Mouse (Mus musculus): ENCODE measurements at regions not wholly inside any gene's neighbourhood (a gene's known extent, or its start where the extent isn't known, plus 50 kb on each side); places are given as distances from the start of the nearest gene placed in this dataset.

- WGBS: 68% methylated on average over 6 of the region's 6 CpGs
- Histone ChIP-seq H3K9me3 (no peaks in the 10 kb centered on the region), H3K27me3 (no peaks in the 10 kb centered on the region), H3K9ac (no peak overlapping the region), H3K4me1 (replicated peaks) (no peaks in the 10 kb centered on the region), H3K4me2 (no peak overlapping the region), H3K36me3 (no peaks in the 10 kb centered on the region), H3K27ac (replicated peaks) (no peak overlapping the region), H3K4me3 (no peak overlapping the region)
- ATAC-seq (ENCODE audit: low read depth): no peak
These were observed 108.0 kb upstream of the Mki67 start for GRCm38 (mm10) chr7:135823884-135824750.

DNA sequence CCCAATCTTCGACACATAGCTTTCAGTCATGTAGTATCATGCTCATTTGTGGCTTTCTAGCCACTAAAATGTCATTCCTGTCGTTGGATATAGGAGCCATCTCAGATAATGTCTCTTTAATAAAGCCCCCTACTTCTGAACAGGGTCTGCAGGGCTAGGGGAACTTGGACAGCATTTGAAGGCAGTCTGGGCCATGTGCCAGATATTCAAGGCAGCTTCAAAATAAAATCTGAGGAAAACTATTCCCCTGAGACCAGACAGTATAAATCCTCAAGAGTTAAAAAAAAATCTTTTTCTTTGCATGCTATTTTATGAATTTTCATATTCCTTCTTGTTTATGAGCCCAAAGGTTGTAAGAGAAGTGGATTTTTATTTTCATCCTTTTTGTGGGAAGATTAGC is 113.1 kb upstream of the Mki67 start:
- H3K4me3 ChIP-seq: no peak overlapping the region
- H3K27ac ChIP-seq (replicated peaks): no peak overlapping the region
- H3K4me2 ChIP-seq: no peak overlapping the region
- peaks cover 13% of the 10 kb centered on the region for H3K4me1 ChIP-seq (replicated peaks)
- H3K9me3 ChIP-seq: no peaks in the 10 kb centered on the region
- H3K36me3 ChIP-seq: no peaks in the 10 kb centered on the region
- H3K27me3 ChIP-seq: no peaks in the 10 kb centered on the region
- WGBS: 55% methylated on average over 2 of the region's 2 CpGs
- no peak overlapping the region for H3K9ac ChIP-seq
- ATAC-seq (ENCODE audit: low read depth): no peak

- H3K4me3 ChIP-seq: no peak overlapping the region
- no peak overlapping the region for H3K9ac ChIP-seq
- WGBS: 72% methylated on average over 9 of the region's 9 CpGs
- H3K36me3 ChIP-seq: no peaks in the 10 kb centered on the region
- no peak overlapping the region for H3K4me2 ChIP-seq
- H3K27me3 ChIP-seq: 0 out of 2 replicates have a peak, but pooled peaks cover 4% of the 10 kb centered on the region
- ATAC-seq (ENCODE audit: low read depth): no peak
- no peak overlapping the region; the same call in 1 of the 2 replicates for H3K27ac ChIP-seq (replicated peaks)
- H3K9me3 ChIP-seq: no peaks in the 10 kb centered on the region
- H3K4me1 ChIP-seq (replicated peaks): peaks cover 30% of the 10 kb centered on the region
These were observed 117.3 kb upstream of the Mki67 start for GRCm38 (mm10) chr7:135833425-135833824.

GRCm38 (mm10) chr7:135836808-135837733 is 120.9 kb upstream of the Mki67 start:
- peak; percentile 84; the same call in 1 of the 2 replicates for ATAC-seq (ENCODE audit: low read depth)
- peaks cover 30% of the 10 kb centered on the region for H3K4me1 ChIP-seq (replicated peaks)
- no peak overlapping the region for H3K4me2 ChIP-seq
- H3K27me3 ChIP-seq: 0 out of 2 replicates have a peak, but pooled peaks cover 4% of the 10 kb centered on the region
- H3K36me3 ChIP-seq: no peaks in the 10 kb centered on the region
- H3K27ac ChIP-seq (replicated peaks): peak overlapping the region; percentile 69
- WGBS: 34% methylated on average over 12 of the region's 12 CpGs
- no peaks in the 10 kb centered on the region for H3K9me3 ChIP-seq
- peak overlapping the region; percentile 51 for H3K9ac ChIP-seq
- no peak overlapping the region for H3K4me3 ChIP-seq

- peaks cover 47% of the 10 kb centered on the region for H3K4me1 ChIP-seq (replicated peaks)
- no peak overlapping the region for H3K4me2 ChIP-seq
- H3K9me3 ChIP-seq: no peaks in the 10 kb centered on the region
- no peak overlapping the region for H3K4me3 ChIP-seq
- no peaks in the 10 kb centered on the region; the same call in none of the 2 replicates for H3K27me3 ChIP-seq
- WGBS: 39% methylated on average over 5 of the region's 5 CpGs
- H3K27ac ChIP-seq (replicated peaks): peak overlapping the region; percentile 52
- H3K36me3 ChIP-seq: no peaks in the 10 kb centered on the region
- no peak for ATAC-seq (ENCODE audit: low read depth)
- no peak overlapping the region for H3K9ac ChIP-seq
These were observed 127.9 kb upstream of the Mki67 start for GRCm38 (mm10) chr7:135844018-135844417.

DNA sequence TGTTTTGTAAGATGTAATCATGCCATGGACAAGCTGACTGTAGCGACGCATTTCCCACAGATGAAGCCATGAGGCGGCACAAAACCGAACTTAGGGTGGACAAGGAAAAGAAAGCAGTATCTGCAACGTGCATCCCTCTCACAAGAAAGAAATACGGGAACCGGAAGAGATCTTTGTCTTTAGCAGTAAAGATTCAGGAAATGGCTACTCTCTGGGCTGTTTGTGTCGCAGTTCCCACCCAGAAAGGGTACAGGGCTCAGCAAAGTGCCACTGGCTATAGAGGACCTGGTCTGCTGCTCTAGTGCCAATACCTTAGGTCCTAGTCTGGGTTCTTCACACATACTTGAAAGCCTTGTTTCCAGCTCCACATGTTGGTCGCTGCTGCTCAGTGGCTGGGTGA is 131.1 kb upstream of the Mki67 start:
- peak overlapping the region; percentile 28; the same call in 1 of the 2 replicates for H3K27ac ChIP-seq (replicated peaks)
- no peak for ATAC-seq (ENCODE audit: low read depth)
- H3K4me1 ChIP-seq (replicated peaks): peaks cover 47% of the 10 kb centered on the region
- H3K9me3 ChIP-seq: no peaks in the 10 kb centered on the region
- no peak overlapping the region for H3K4me3 ChIP-seq
- no peak overlapping the region for H3K9ac ChIP-seq
- no peak overlapping the region for H3K4me2 ChIP-seq
- H3K27me3 ChIP-seq: no peaks in the 10 kb centered on the region; the same call in none of the 2 replicates
- 72% methylated on average over 9 of the region's 9 CpGs for WGBS
- H3K36me3 ChIP-seq: no peaks in the 10 kb centered on the region

DNA sequence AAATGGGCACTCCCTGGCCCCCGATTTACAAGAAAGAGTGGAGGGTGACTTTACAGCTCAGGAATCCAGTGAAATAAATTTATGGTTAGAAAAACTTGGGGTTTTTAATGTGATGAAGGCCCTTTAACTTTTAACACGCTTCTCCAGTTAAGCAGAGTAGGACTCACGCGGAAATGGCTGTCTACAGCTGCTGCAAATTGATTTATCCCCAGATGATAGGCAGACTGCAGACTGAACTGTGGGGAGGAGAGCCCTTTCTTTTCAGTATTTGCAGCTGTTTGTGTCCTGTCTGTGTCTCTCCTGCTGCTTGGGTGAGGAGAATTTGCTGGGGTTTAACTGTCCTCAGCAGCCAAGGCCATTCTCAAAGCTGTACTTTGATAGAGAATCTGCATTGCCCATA is 132.0 kb upstream of the Mki67 start:
- Histone ChIP-seq H3K4me2 (no peak overlapping the region), H3K9ac (0 out of 2 replicates have a peak overlapping the region, but pooled peaks have one; percentile 12), H3K27me3 (peaks cover 4% of the 10 kb centered on the region; the same call in 1 of the 2 replicates), H3K4me1 (replicated peaks) (peaks cover 50% of the 10 kb centered on the region), H3K9me3 (no peaks in the 10 kb centered on the region), H3K4me3 (no peak overlapping the region), H3K36me3 (no peaks in the 10 kb centered on the region), H3K27ac (replicated peaks) (peak overlapping the region; percentile 28; the same call in 1 of the 2 replicates)
- ATAC-seq (ENCODE audit: low read depth): no peak
- WGBS: 27% methylated on average over 4 of the region's 4 CpGs

DNA sequence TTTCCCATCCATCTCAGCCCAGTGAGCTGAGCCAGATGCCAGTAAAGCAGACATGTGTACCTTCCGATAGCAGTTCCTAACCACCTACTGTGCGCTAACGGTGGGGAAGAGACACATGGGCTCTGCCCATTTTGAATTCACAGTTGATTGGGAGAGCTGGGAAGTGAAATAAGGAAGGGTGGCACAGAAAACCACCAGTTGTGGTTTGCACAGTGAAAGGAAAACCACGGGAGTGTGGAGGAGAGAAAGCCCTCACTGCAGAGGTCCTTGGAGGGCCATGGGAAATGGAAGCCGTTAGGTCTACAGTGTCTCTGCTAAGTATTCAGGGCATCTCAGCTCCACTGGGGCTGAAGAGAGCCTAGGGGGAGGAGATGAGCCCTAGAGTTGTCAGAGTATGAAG is 132.7 kb upstream of the Mki67 start:
- ATAC-seq (ENCODE audit: low read depth): no peak
- peaks cover 6% of the 10 kb centered on the region; the same call in 1 of the 2 replicates for H3K27me3 ChIP-seq
- no peak overlapping the region for H3K4me2 ChIP-seq
- no peaks in the 10 kb centered on the region for H3K9me3 ChIP-seq
- peaks cover 51% of the 10 kb centered on the region for H3K4me1 ChIP-seq (replicated peaks)
- no peak overlapping the region for H3K27ac ChIP-seq (replicated peaks)
- WGBS: 54% methylated on average over 5 of the region's 5 CpGs
- H3K9ac ChIP-seq: no peak overlapping the region
- H3K4me3 ChIP-seq: no peak overlapping the region
- H3K36me3 ChIP-seq: no peaks in the 10 kb centered on the region

DNA sequence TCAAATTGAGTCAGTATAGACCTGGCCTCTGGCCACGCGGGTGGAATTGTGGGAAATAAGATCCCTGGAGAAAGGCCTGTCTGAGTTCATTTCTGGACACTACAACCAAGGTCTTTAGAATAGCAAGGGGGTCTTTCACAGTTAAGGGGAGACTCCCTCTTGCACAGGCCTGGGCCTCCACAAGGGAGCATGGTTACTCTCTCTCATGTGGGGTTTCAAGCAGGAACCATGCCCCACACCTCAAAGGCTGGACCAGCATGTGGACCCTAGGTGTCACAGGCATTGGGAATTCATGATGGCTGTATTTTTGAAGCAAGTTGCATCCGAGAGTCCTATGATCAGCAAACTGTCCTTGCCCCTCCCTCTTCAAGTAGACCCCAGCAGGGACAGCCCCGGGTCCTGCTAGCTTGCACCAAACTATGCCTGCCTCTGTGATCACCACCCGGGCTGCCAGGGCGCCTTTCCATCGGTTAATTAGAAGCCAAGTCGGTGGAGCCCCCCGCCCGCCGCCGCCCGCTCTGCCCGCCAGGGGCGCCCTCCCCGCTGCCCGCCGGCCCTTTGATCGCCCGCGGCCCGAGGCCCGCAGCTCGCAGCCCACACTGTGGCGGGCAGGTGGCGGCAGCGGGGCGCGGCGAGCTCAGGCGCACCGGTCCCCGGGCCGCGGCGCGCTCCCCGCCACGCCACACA is 137.1 kb upstream of the Mki67 start:
- WGBS: 7% methylated on average over 39 of the region's 39 CpGs
- H3K27ac ChIP-seq (replicated peaks): 0 out of 2 replicates have a peak overlapping the region, but pooled peaks have one; percentile 5
- no peaks in the 10 kb centered on the region for H3K36me3 ChIP-seq
- H3K27me3 ChIP-seq: peaks cover 6% of the 10 kb centered on the region
- H3K4me2 ChIP-seq: peak overlapping the region; percentile 56
- peak overlapping the region; percentile 30 for H3K4me3 ChIP-seq
- peak; percentile 76 for ATAC-seq (ENCODE audit: low read depth)
- H3K9ac ChIP-seq: peak overlapping the region; percentile 54
- peaks cover 25% of the 10 kb centered on the region for H3K4me1 ChIP-seq (replicated peaks)
- no peaks in the 10 kb centered on the region for H3K9me3 ChIP-seq

GRCm38 (mm10) chr7:135853814-135854324 is 137.7 kb upstream of the Mki67 start:
- 14% methylated on average over 10 of the region's 10 CpGs for WGBS
- peak; percentile 27; the same call in 1 of the 2 replicates for ATAC-seq (ENCODE audit: low read depth)
- H3K4me3 ChIP-seq: peak overlapping the region; percentile 30
- H3K9me3 ChIP-seq: no peaks in the 10 kb centered on the region
- H3K9ac ChIP-seq: peak overlapping the region; percentile 54
- H3K27me3 ChIP-seq: peaks cover 6% of the 10 kb centered on the region
- 0 out of 2 replicates have a peak overlapping the region, but pooled peaks have one; percentile 5 for H3K27ac ChIP-seq (replicated peaks)
- H3K4me1 ChIP-seq (replicated peaks): peaks cover 19% of the 10 kb centered on the region
- peak overlapping the region; percentile 56 for H3K4me2 ChIP-seq
- H3K36me3 ChIP-seq: no peaks in the 10 kb centered on the region

GRCm38 (mm10) chr7:135860288-135860687 is 144.1 kb upstream of the Mki67 start:
- no peak overlapping the region for H3K4me3 ChIP-seq
- no peak overlapping the region for H3K4me2 ChIP-seq
- H3K4me1 ChIP-seq (replicated peaks): peaks cover 39% of the 10 kb centered on the region
- H3K27ac ChIP-seq (replicated peaks): no peak overlapping the region
- H3K9ac ChIP-seq: no peak overlapping the region
- WGBS: 70% methylated on average over 4 of the region's 4 CpGs
- no peaks in the 10 kb centered on the region for H3K9me3 ChIP-seq
- no peaks in the 10 kb centered on the region for H3K36me3 ChIP-seq
- H3K27me3 ChIP-seq: no peaks in the 10 kb centered on the region
- ATAC-seq (ENCODE audit: low read depth): no peak
